Mouse (Mus musculus): ENCODE data around the gene B3gnt6. TPM values are rescaled to one million over a fixed set of nuclear protein-coding genes. Genes with fewer than 3 reads are reported as not detected.

Gene B3gnt6
- polyA plus RNA-seq, 1 experiment from 2014 or later: 0.09 TPM

- no peaks in the 10 kb centered on the region for H3K9me3 ChIP-seq (replicated peaks)
- H3K27me3 ChIP-seq: peaks cover 31% of the 10 kb centered on the region
- 78% methylated on average over 4 of the region's 4 CpGs for WGBS
- H3K9ac ChIP-seq: no peak overlapping the region
- H3K4me1 ChIP-seq: peaks cover 31% of the 10 kb centered on the region
- H3K36me3 ChIP-seq: no peaks in the 10 kb centered on the region
- ATAC-seq (ENCODE audit: low FRiP score): no peak
- 0 out of 2 replicates have a peak overlapping the region, but pooled peaks have one; percentile 6 for H3K4me2 ChIP-seq (replicated peaks)
- no peak overlapping the region for H3K4me3 ChIP-seq
- H3K27ac ChIP-seq: no peak overlapping the region
Measured at GRCm38 (mm10) chr7:98174883-98175755, 24.2 kb downstream of the B3gnt6 start.

- no peaks in the 10 kb centered on the region for H3K36me3 ChIP-seq
- no peaks in the 10 kb centered on the region for H3K9me3 ChIP-seq (replicated peaks)
- no peak overlapping the region for H3K27ac ChIP-seq
- ATAC-seq (ENCODE audit: low FRiP score): no peak
- H3K9ac ChIP-seq: no peak overlapping the region
- 38% methylated on average over 4 of the region's 4 CpGs for WGBS
- peaks cover 31% of the 10 kb centered on the region for H3K4me1 ChIP-seq
- no peak overlapping the region for H3K4me3 ChIP-seq
- no peak overlapping the region for H3K4me2 ChIP-seq (replicated peaks)
- H3K27me3 ChIP-seq: peaks cover 15% of the 10 kb centered on the region
Measured at GRCm38 (mm10) chr7:98173408-98173807, 25.9 kb downstream of the B3gnt6 start.

- Histone ChIP-seq H3K9ac (no peak overlapping the region), H3K4me2 (replicated peaks) (no peak overlapping the region), H3K36me3 (no peaks in the 10 kb centered on the region), H3K27ac (no peak overlapping the region), H3K4me3 (no peak overlapping the region), H3K27me3 (peaks cover 15% of the 10 kb centered on the region), H3K4me1 (peaks cover 30% of the 10 kb centered on the region), H3K9me3 (replicated peaks) (no peaks in the 10 kb centered on the region)
- no peak for ATAC-seq (ENCODE audit: low FRiP score)
- 87% methylated on average over 8 of the region's 8 CpGs for WGBS
Measured at GRCm38 (mm10) chr7:98172661-98173060, 26.6 kb downstream of the B3gnt6 start.

- H3K4me1 ChIP-seq: peaks cover 19% of the 10 kb centered on the region
- peaks cover 5% of the 10 kb centered on the region for H3K27me3 ChIP-seq
- H3K36me3 ChIP-seq: no peaks in the 10 kb centered on the region
- H3K4me3 ChIP-seq: no peak overlapping the region
- no peak overlapping the region for H3K4me2 ChIP-seq (replicated peaks)
- H3K9ac ChIP-seq: no peak overlapping the region; the same call in 1 of the 2 replicates
- peak; percentile 35; the same call in 1 of the 2 replicates for ATAC-seq (ENCODE audit: low FRiP score)
- 55% methylated on average over 6 of the region's 6 CpGs for WGBS
- H3K9me3 ChIP-seq (replicated peaks): no peaks in the 10 kb centered on the region
- peak overlapping the region; percentile 17; the same call in 1 of the 2 replicates for H3K27ac ChIP-seq
Measured at GRCm38 (mm10) chr7:98171141-98172073, 27.9 kb downstream of the B3gnt6 start.

- 57% methylated on average over 10 of the region's 10 CpGs for WGBS
- 0 out of 2 replicates have a peak overlapping the region, but pooled peaks have one; percentile 1 for H3K9ac ChIP-seq
- no peaks in the 10 kb centered on the region for H3K9me3 ChIP-seq (replicated peaks)
- 0 out of 2 replicates have a peak, but pooled peaks cover 3% of the 10 kb centered on the region for H3K27me3 ChIP-seq
- peaks cover 20% of the 10 kb centered on the region for H3K4me1 ChIP-seq
- ATAC-seq (ENCODE audit: low FRiP score): peak; percentile 68
- H3K27ac ChIP-seq: peak overlapping the region; percentile 58
- H3K4me2 ChIP-seq (replicated peaks): no peak overlapping the region
- no peak overlapping the region for H3K4me3 ChIP-seq
- no peaks in the 10 kb centered on the region for H3K36me3 ChIP-seq
Measured at GRCm38 (mm10) chr7:98164999-98165528, 34.2 kb downstream of the B3gnt6 start.

GRCm38 (mm10) chr7:98164382-98164998 lies 34.8 kb downstream of the B3gnt6 start:
- Histone ChIP-seq H3K9ac (no peak overlapping the region), H3K4me2 (replicated peaks) (no peak overlapping the region), H3K36me3 (no peaks in the 10 kb centered on the region), H3K27me3 (0 out of 2 replicates have a peak, but pooled peaks cover 3% of the 10 kb centered on the region), H3K4me1 (peaks cover 24% of the 10 kb centered on the region), H3K27ac (peak overlapping the region; percentile 58; the same call in 1 of the 2 replicates), H3K9me3 (replicated peaks) (no peaks in the 10 kb centered on the region), H3K4me3 (no peak overlapping the region)
- 76% methylated on average over 9 of the region's 9 CpGs for WGBS
- ATAC-seq (ENCODE audit: low FRiP score): 0 out of 2 replicates have a peak, but pooled peaks have one; percentile 5

- no peak overlapping the region for H3K27ac ChIP-seq
- H3K36me3 ChIP-seq: no peaks in the 10 kb centered on the region
- no peak overlapping the region for H3K9ac ChIP-seq
- H3K4me2 ChIP-seq (replicated peaks): no peak overlapping the region
- 0 out of 2 replicates have a peak, but pooled peaks cover 3% of the 10 kb centered on the region for H3K27me3 ChIP-seq
- peaks cover 25% of the 10 kb centered on the region for H3K4me1 ChIP-seq
- 69% methylated on average over 3 of the region's 3 CpGs for WGBS
- ATAC-seq (ENCODE audit: low FRiP score): no peak
- no peaks in the 10 kb centered on the region for H3K9me3 ChIP-seq (replicated peaks)
- H3K4me3 ChIP-seq: no peak overlapping the region
Measured at GRCm38 (mm10) chr7:98163700-98164099, 35.6 kb downstream of the B3gnt6 start.

GRCm38 (mm10) chr7:98162239-98162638 lies 37.0 kb downstream of the B3gnt6 start:
- H3K4me2 ChIP-seq (replicated peaks): no peak overlapping the region
- no peak overlapping the region for H3K27ac ChIP-seq
- H3K36me3 ChIP-seq: no peaks in the 10 kb centered on the region
- no peaks in the 10 kb centered on the region for H3K9me3 ChIP-seq (replicated peaks)
- H3K4me1 ChIP-seq: peaks cover 39% of the 10 kb centered on the region
- no peak overlapping the region for H3K4me3 ChIP-seq
- ATAC-seq (ENCODE audit: low FRiP score): no peak
- H3K27me3 ChIP-seq: peaks cover 8% of the 10 kb centered on the region; the same call in 1 of the 2 replicates
- 79% methylated on average over 6 of the region's 6 CpGs for WGBS
- no peak overlapping the region for H3K9ac ChIP-seq

- Histone ChIP-seq H3K9ac (no peak overlapping the region), H3K9me3 (replicated peaks) (no peaks in the 10 kb centered on the region), H3K4me3 (no peak overlapping the region), H3K36me3 (no peaks in the 10 kb centered on the region), H3K27ac (no peak overlapping the region), H3K4me2 (replicated peaks) (no peak overlapping the region), H3K27me3 (peaks cover 8% of the 10 kb centered on the region; the same call in 1 of the 2 replicates), H3K4me1 (peaks cover 51% of the 10 kb centered on the region)
- ATAC-seq (ENCODE audit: low FRiP score): no peak
- 57% methylated on average over 8 of the region's 8 CpGs for WGBS
Measured at GRCm38 (mm10) chr7:98160041-98160740, 39.1 kb downstream of the B3gnt6 start.

- ATAC-seq (ENCODE audit: low FRiP score): no peak
Measured at GRCm38 (mm10) chr7:98158481-98158880, 40.8 kb downstream of the B3gnt6 start.

More at GRCm38 (mm10) chr7:98158481-98158880, 40.8 kb downstream of the B3gnt6 start:
- Histone ChIP-seq H3K4me1 (peaks cover 44% of the 10 kb centered on the region), H3K27ac (no peak overlapping the region; the same call in 1 of the 2 replicates), H3K9ac (no peak overlapping the region), H3K9me3 (replicated peaks) (no peaks in the 10 kb centered on the region), H3K4me2 (replicated peaks) (no peak overlapping the region), H3K4me3 (no peak overlapping the region), H3K36me3 (no peaks in the 10 kb centered on the region), H3K27me3 (peaks cover 8% of the 10 kb centered on the region; the same call in 1 of the 2 replicates)
- WGBS: 56% methylated on average over 8 of the region's 8 CpGs
